In genomic region chr6:101473956-101474355, GRCm38 (mm10) we compare ENCODE assay signal across 17 mouse cellular contexts.
DNase-seq lines count a peak whose midpoint lies in the region; ATAC-seq and TF ChIP-seq lines count a peak whose summit lies in the region.
"Had no signal": no experiment of that assay in that cellular context is flagged by ENCODE, and none has a peak within 500 bp of the region (broad histone marks: within the 10 kb centered on the region; RNA-seq: fewer than 3 reads in every experiment).

No protein-coding gene starts in this region.

- H3K9me3 ChIP-seq in embryonic facial prominence, embryonic 10.5 days, result no peaks in the 10 kb centered on the region
- no peaks in the 10 kb centered on the region for H3K9me3 ChIP-seq in embryonic facial prominence, embryonic 13.5 days
- no peaks in the 10 kb centered on the region for H3K9me3 ChIP-seq in hindbrain, embryonic 11.5 days (ENCODE audit: control insufficient read depth, low read length)
- H3K9me3 ChIP-seq: heart, embryonic 10.5 days had no signal

- DNase-seq in Muller cell, postnatal 12 days (ENCODE audit: inconsistent ontology term), result peak; percentile 19
- DNase-seq in embryonic facial prominence, embryonic 10.5 days (ENCODE audit: low spot score), result no peak
- no peak for DNase-seq in embryo, embryonic 9.5 days (ENCODE audit: extremely low spot score)
- DNase-seq in hindbrain, embryonic 11.5 days (ENCODE audit: low spot score), result no peak
- no peak for DNase-seq in adipocyte (ENCODE audit: low spot score)
- DNase-seq: adrenal gland, postnatal 36 days had no signal

- peak overlapping the region; percentile 22 for H3K4me2 ChIP-seq in embryonic facial prominence, embryonic 13.5 days
- H3K4me2 ChIP-seq in hindbrain, embryonic 11.5 days (replicated peaks; ENCODE audit: low read depth, low read length), result no peak overlapping the region
- H3K4me2 ChIP-seq: hindbrain, embryonic 14.5 days had no signal

- WGBS in embryonic facial prominence, embryonic 10.5 days, result 71% methylated on average over 1 of the region's 1 CpGs
- 20% methylated on average over 1 of the region's 1 CpGs for WGBS in embryonic facial prominence, embryonic 13.5 days
- WGBS in hindbrain, embryonic 11.5 days, result 86% methylated on average over 1 of the region's 1 CpGs

- 0 out of 2 replicates have a peak overlapping the region, but pooled peaks have one; percentile 8 for H3K27ac ChIP-seq in embryonic facial prominence, embryonic 10.5 days (replicated peaks)
- peak overlapping the region; percentile 87 for H3K27ac ChIP-seq in embryonic facial prominence, embryonic 13.5 days
- H3K27ac ChIP-seq in embryonic fibroblast, embryonic 13.5 days (ENCODE audit: insufficient read depth, low read length), result peak overlapping the region; percentile 25; the same call in 1 of the 2 replicates
- H3K27ac ChIP-seq in hindbrain, embryonic 11.5 days (ENCODE audit: low read depth, low read length), result no peak overlapping the region
- H3K27ac ChIP-seq: heart, adult 2 months; heart, embryonic 10.5 days; hindbrain, embryonic 14.5 days had no signal

- 0 out of 2 replicates have a peak, but pooled peaks have one; percentile 32 for ATAC-seq in embryonic facial prominence, embryonic 13.5 days (ENCODE audit: insufficient number of reproducible peaks, insufficient read depth, low FRiP score, low TSS enrichment, low read depth)
- no peak for ATAC-seq in hindbrain, embryonic 11.5 days (ENCODE audit: low FRiP score)
- no peak for ATAC-seq in erythroid progenitor cell, adult 5-6 weeks (replicated peaks; ENCODE audit: low FRiP score, poor library complexity, severe bottlenecking)
- ATAC-seq: activated CD4-positive, CD25-positive, alpha-beta regulatory T cell, adult 4 months; CD4-positive, CD25-positive, alpha-beta regulatory T cell, adult 4 months; intestine, postnatal 0 days had no signal

- no peaks in the 10 kb centered on the region for H3K27me3 ChIP-seq in embryonic facial prominence, embryonic 10.5 days (replicated peaks; ENCODE audit: low read depth, poor library complexity, severe bottlenecking)
- H3K27me3 ChIP-seq in embryonic facial prominence, embryonic 13.5 days, result no peaks in the 10 kb centered on the region
- H3K27me3 ChIP-seq in hindbrain, embryonic 11.5 days (ENCODE audit: control insufficient read depth, insufficient read depth, low read length), result no peaks in the 10 kb centered on the region

- H3K9ac ChIP-seq in embryonic facial prominence, embryonic 13.5 days, result no peak overlapping the region
- H3K9ac ChIP-seq in hindbrain, embryonic 11.5 days (ENCODE audit: low read depth, low read length), result no peak overlapping the region
- H3K9ac ChIP-seq: forebrain, postnatal 0 days; hindbrain, embryonic 14.5 days had no signal

- no peak for TF ChIP-seq CTCF in embryonic fibroblast, embryonic 13.5 days (IDR thresholded peaks at IDR 0.05; ENCODE audit: borderline replicate concordance, insufficient read depth, low read length)

- peaks cover 16% of the 10 kb centered on the region for H3K4me1 ChIP-seq in embryonic facial prominence, embryonic 10.5 days
- peaks cover 22% of the 10 kb centered on the region for H3K4me1 ChIP-seq in embryonic facial prominence, embryonic 13.5 days
- H3K4me1 ChIP-seq in embryonic fibroblast, embryonic 13.5 days (ENCODE audit: control insufficient read depth, insufficient read depth, low read length), result no peaks in the 10 kb centered on the region; the same call in 1 of the 2 replicates
- H3K4me1 ChIP-seq in hindbrain, embryonic 11.5 days (replicated peaks; ENCODE audit: control insufficient read depth, insufficient read depth, low read length), result no peaks in the 10 kb centered on the region

- no peak for TF ChIP-seq POLR2A in embryonic fibroblast, embryonic 13.5 days (IDR thresholded peaks at IDR 0.05; ENCODE audit: low read depth, low read length)

- H3K36me3 ChIP-seq in embryonic facial prominence, embryonic 10.5 days (replicated peaks), result no peaks in the 10 kb centered on the region
- no peaks in the 10 kb centered on the region for H3K36me3 ChIP-seq in embryonic facial prominence, embryonic 13.5 days
- H3K36me3 ChIP-seq in hindbrain, embryonic 11.5 days (ENCODE audit: control insufficient read depth, insufficient read depth, low read length), result no peaks in the 10 kb centered on the region
- H3K36me3 ChIP-seq: heart, embryonic 10.5 days had no signal

- no peak overlapping the region for H3K4me3 ChIP-seq in embryonic facial prominence, embryonic 10.5 days
- no peak overlapping the region for H3K4me3 ChIP-seq in embryonic facial prominence, embryonic 13.5 days
- no peak overlapping the region for H3K4me3 ChIP-seq in embryonic fibroblast, embryonic 13.5 days (ENCODE audit: insufficient read depth, low read length)
- no peak overlapping the region for H3K4me3 ChIP-seq in hindbrain, embryonic 11.5 days (ENCODE audit: low read depth, low read length)
- H3K4me3 ChIP-seq: erythroblast, embryonic 14.5 days; heart, adult 2 months; heart, embryonic 10.5 days had no signal
